Mouse (Mus musculus) erythroid progenitor cell, adult 5-6 weeks (primary cell): Measurements from ENCODE around the gene Bend4. TPM values are rescaled to one million over a fixed set of nuclear protein-coding genes. Genes with fewer than 3 reads are reported as not detected.

Source experiments
- ATAC-seq: replicated peaks from 2 replicates; pipeline ENCODE4 v1.8.0; 2016; ENCODE audit warnings: moderate number of reproducible peaks, mild to moderate bottlenecking, moderate TSS enrichment, inconsistent platforms; ENCODE audit not compliant: poor library complexity, low FRiP score, severe bottlenecking
- total RNA-seq, 2 experiments: library from RNA; stranded (forward) in 1 of 2; stranded (reverse) in 1 of 2; fragments of 150-400 nt in 1 of 2; fragments of 186-747, 209-891 nt in 1 of 2; gene quantifications; 2 replicates each; pipeline versions ENCODE4 v1.2.3 to v1.2.4; 2015 to 2017; ENCODE audit warnings: low replicate concordance in 2 of 2

Gene Bend4
- not detected in 2 replicates for total RNA-seq (2015; ENCODE audit: low replicate concordance)
- 0.08 TPM in 1 of 2 replicates, not detected in the other for total RNA-seq (2017; ENCODE audit: low replicate concordance)

DNA sequence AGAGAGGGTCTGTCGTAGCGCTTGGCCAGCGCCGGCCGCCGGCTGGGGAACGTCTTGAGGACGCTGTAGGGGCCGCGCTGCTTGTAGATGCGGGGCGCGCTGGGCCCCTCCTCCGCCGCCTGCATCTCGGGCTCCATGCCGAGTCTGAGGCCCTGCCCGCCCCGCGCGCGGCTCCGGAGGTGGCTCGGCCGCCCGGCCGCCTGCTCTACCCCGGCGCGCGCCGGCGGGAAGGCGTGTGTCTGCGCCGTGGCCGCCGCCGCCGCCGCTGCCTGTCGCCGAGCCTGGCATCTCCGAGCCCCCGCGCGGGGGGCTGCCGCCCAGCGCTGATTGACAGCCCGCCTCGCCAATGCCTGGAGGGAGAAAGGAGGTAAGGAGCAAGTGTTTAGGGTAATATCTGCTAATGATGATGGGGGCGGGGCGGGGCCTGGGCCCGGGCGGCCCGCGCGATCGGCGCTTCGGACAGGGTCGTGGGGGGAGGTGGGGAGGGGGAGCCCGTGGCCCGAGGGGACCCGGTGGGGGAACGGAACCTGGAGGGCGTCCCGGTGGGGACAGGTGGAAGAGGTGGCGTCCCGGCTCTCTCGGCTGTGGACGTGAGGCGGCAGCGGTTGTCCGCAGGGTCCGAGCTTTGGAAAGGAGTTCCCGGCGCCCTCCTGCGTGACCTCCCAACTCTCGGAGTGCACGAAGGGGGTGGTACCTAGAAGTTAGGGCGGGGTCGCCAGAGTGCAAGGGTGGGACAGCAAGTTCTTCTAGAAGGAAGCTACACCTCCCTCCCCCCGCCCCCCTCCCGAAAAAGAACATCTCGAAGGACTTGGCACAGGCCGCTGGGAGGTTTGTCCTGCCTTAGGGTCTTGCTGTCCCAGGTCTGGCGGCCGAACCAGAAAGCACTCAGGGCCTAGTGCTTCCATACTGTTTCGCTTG, at the start of gene Bend4:
TSS of gene Bend4 (minus strand) at position 868 of the 918 bp plus-strand sequence.
- no peak for ATAC-seq

- ATAC-seq = no peak
These were observed 45.6 kb upstream of the Bend4 start for GRCm38 (mm10) chr5:67473723-67474122.

DNA sequence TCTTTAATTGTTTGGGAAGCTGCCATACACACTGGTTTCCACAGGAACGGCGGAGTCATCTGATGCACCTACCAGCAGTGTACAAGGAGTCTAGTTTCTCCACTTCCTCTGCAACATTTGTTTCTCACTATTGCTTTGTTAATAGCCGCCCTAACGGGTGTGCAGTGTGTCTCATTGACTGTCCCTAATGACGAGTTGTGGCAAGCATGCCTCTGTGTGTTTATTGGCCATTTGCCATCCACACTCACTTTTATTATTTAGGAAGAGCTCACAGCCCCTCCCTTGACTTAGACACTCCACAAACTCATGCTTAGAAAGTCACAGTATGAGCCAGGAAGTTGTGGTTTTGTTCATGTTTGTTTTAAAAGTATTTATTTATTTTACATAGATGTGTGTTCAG, 45.0 kb upstream of the Bend4 start:
- ATAC-seq = no peak

DNA sequence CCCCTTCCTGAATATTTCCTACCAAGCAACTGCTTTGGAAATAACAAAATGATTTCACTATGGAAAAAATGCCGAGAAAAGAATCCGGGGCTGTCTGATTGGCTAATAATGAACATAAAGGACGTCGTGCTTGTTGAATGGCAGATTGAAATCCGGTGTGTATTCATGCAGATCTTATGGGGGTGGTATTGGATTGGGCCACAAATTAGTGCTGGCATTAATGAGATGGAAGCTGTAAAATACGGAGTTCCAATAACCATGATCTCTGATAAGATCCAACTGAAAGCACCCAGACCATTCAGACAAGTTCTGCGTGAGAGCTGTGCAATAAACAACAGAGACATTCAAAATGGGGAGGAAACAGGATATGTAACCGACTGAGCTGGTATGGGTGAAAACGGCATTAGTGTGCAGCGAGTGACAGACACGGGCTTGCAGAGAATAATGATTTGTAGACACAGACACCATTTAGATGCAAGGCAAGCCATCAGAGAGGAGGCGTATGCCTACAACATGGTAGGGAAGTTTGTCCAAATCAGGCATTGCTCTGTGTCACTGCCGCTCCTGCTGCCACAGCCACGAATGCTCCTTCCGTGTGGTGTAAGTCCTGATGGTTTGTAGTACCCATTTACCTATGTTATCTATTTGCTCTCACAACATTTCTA, 38.9 kb upstream of the Bend4 start:
- no peak for ATAC-seq

DNA sequence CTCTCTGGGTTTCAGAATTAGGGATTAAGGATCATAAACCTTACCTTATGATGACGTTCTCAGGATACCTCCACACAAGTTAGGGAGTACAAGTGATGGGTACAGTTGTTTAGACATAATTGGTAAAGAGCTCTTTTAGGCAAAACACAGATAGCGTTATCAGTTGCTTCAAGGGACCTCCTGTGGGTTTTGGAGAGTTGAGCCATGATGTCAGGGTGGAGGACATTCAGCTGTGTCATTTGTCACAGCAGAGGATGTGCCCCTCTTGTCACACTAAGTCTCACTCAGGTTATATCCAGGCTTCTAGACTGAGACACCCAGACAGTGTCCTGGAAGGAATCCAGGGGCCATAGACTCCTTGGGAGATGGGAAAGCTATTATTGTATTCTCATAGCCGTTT, 36.8 kb upstream of the Bend4 start:
- ATAC-seq = no peak

- no peak for ATAC-seq
These were observed 35.5 kb upstream of the Bend4 start for GRCm38 (mm10) chr5:67463636-67464035.

- no peak for ATAC-seq
These were observed 34.2 kb upstream of the Bend4 start for GRCm38 (mm10) chr5:67462331-67462730.

GRCm38 (mm10) chr5:67456841-67457240, 28.7 kb upstream of the Bend4 start:
- ATAC-seq = no peak

DNA sequence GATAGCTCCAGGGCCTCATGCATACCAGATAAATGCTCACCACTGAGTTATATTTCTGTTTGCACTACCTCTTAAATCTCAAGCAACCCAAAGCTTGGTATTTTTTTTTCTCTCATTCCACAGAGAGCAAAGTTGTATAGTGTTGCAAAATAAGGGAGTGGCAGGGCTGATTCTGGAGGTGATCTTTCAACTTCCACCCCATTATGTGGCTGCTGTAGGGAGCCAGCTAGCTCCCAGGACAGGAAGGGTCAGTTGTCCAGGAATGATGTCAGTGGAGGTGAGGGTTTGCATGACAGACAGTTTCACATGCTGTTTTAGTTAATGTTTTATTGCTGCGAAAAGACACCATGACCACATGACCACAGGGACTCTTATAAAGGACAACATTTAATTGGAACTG, 26.2 kb upstream of the Bend4 start:
- no peak for ATAC-seq

DNA sequence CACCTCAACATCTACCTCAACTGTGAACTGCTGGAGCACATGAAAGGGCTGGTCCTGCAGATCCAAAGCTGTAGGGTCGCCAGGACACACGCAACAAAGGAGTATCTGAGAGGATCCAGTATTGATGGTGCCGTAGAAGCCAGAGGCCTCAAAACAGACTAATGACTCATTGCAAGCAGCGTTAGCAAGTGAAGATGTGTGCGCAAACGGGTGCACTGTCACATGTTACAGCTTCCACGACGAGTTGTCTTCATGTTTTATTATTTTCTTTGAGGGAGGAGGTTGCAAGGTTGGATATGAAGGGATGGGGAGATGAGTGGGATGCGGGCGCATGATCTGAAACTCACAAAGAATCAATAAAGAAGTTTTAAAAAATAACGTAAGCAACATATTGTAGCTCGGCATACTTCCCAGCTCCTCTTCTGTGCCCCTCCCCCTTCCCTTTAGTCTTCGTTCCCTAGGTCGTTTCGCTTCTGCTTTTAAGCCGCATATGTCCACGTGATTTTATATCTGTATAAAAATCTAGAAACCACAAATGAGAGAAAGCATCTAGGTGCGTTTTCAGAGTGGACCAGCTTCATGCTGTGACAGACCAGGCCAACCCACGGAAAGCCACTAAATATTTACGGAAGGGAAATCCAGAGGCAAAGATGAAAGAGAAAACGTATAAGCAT, 22.0 kb upstream of the Bend4 start:
- ATAC-seq = no peak

DNA sequence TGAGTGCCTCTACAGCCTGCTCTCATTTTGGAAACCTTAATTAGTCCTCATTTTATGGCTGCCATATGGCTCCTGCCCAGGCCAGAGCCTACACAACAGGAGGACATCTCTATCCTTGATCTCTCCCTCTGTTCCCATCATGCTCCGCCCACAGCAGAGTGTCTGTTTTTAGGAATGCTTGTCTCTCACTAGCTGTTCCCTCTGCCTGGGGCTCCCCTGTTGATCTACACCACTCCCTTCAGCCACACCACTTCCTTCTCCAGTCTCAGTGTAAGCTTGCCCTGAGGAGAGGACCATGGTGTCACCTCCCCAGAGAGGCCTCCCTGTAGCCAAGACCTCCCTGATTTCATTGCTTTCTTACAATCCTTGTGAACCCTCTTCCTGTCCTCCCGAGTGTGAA, 18.4 kb upstream of the Bend4 start:
- ATAC-seq = no peak

DNA sequence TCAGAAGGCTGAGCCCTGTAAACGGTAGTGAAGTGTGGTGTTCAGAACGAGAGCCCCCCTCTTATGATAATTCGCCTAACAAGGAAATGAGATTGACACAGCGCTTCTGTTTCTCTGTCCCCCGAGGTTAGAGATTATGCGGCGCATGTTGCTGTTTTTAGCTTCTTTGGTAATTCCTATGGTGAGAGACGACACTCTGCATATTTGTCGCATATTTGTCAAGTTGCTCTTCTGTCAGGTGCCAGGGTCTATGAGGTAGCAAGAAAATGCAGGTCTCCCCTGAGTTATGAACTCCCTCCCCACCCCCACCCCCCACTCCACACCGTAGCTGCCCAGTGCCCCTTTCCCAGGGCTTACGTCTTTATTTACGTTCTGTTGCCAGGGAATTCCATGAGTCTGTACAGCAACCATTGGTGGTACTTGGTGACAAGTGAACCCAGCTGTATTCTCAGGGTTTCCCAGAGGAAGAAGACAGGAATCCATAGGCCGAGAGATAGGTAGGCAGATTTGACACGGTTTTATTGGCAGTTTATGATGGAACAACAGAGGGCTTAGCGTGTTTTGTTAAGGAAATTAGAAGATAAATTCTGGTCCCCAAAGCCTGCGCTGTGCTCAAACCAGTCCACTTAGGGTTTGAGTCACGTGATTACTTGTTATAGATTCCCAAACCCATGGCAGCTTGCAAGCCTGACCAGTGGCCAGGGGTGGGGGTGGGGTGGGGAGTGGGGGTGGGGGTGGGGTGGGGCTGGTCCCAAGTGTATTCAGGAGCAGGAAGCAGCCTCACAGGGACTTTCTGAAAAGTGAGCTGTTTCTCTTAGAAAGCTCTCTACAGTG, 16.3 kb upstream of the Bend4 start:
- ATAC-seq = no peak

GRCm38 (mm10) chr5:67442813-67443450, 14.8 kb upstream of the Bend4 start:
- ATAC-seq = no peak

GRCm38 (mm10) chr5:67440563-67440962, 12.5 kb upstream of the Bend4 start:
- ATAC-seq = no peak

- no peak for ATAC-seq
These were observed 9.3 kb upstream of the Bend4 start for GRCm38 (mm10) chr5:67437403-67437802.

DNA sequence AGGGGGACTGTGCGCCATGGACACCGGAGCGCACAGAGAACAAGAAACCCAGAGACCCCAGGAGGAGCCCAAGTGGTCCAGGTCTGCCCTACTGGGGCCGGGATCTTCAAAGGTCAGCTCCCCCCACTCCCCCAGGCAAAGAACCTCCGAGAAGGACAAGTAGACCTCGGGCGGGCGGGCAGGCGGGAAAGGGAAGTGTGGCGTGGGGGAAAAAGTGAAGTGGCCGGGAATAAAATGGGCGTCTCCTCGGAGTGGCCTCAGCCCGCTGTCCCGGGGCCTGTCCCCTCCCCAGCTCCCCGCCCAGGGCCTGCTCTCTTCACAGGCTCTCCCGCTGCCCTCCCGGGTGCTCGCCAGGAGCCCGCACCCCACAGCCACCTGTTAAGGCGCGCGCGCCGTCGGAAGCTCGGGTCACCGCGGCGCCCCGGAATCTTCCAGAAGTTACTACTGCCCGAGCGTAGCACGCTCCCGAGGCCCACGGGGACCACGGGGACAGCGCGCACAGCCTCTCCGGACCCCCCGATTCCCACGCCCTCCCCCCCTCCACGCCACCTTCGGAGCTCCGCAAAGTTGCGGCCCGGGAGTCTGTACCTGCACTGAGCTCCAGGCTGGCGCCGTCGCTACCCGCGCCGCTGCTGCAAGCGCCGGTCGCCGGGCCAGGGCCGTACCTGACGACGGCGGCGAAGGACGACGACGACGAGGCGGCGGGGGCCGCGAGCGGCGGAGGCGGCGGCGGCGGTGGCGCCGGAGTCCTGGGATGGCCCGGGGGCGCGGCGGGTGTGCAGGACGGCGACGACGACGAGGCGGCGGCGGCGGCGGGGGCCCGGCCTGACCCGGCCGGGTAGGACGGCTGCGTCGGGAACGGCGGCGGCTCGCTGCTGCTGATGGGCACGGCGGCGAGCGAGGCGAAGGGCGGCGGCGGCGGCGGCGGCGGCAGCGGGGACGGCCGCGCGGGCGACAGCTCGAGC, 1.4 kb downstream of the Bend4 start:
- ATAC-seq = no peak

- no peak for ATAC-seq
These were observed 2.1 kb downstream of the Bend4 start for GRCm38 (mm10) chr5:67426011-67426410.

DNA sequence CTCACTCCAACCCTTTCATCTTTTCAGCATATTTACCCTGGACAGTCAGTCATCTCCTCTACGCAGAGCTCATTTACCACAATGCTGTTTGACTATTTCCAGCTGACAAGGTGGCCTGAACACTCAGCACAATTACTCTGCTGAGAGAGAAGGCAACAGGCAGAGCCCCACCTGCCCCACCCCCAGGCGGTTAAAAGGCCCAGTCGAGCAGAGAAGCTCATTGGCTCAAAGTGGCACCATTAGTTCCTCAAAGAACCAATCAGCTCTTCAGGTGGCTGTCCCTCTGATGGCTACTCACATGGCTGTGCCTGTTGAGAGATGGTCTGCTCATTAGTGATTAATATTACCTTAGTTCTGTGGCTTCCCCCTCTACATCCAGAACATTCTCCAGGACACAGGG, 3.5 kb downstream of the Bend4 start:
- no peak for ATAC-seq
